Mouse (Mus musculus) intestine, embryonic 15.5 days (tissue): ENCODE results near the gene Zfp932. TPM values are rescaled to one million over a fixed set of nuclear protein-coding genes. Genes with fewer than 3 reads are reported as not detected.
"Not testable (repeated sequence)": the region's sequence is repeated elsewhere in the genome, so short reads cannot be mapped to it uniquely, and the experiment has no call there.

Experiments
- ATAC-seq: fragments of 200-750 bp; cut with Nextera tagmentation; 2 replicates; pipeline ENCODE4 v1.8.0; 2017; ENCODE audit warnings: moderate TSS enrichment, moderate library complexity
- H3K27ac ChIP-seq: fragments of 300-500 bp; sonication (generic); 2 replicates; pipeline ENCODE4 v1.5.1; 2015; ENCODE audit warnings: mild to moderate bottlenecking, inconsistent platforms
- H3K27me3 ChIP-seq: fragments of 300-500 bp; sonication (generic); replicated peaks from 2 replicates; pipeline ENCODE4 v1.6.1; 2015; ENCODE audit warnings: inconsistent platforms
- H3K36me3 ChIP-seq: fragments of 300-500 bp; sonication (generic); 2 replicates; pipeline ENCODE4 v1.6.1; 2015; ENCODE audit warnings: inconsistent platforms
- H3K4me1 ChIP-seq: fragments of 300-500 bp; sonication (generic); replicated peaks from 2 replicates; pipeline ENCODE4 v1.6.1; 2015; ENCODE audit warnings: inconsistent platforms
- H3K4me2 ChIP-seq: fragments of 300-500 bp; sonication (generic); replicated peaks from 2 replicates; pipeline ENCODE4 v1.6.1; 2015; ENCODE audit warnings: mild to moderate bottlenecking, inconsistent platforms
- H3K4me3 ChIP-seq: fragments of 300-500 bp; sonication (generic); replicated peaks from 2 replicates; pipeline ENCODE4 v1.5.1; 2015; ENCODE audit warnings: inconsistent platforms
- H3K9ac ChIP-seq: fragments of 300-500 bp; sonication (generic); 2 replicates; pipeline ENCODE4 v1.6.1; 2015; ENCODE audit warnings: inconsistent platforms
- H3K9me3 ChIP-seq: fragments of 300-500 bp; sonication (generic); 2 replicates; pipeline ENCODE4 v1.6.1; 2016; ENCODE audit warnings: inconsistent platforms
- WGBS: fragments of 180-500 bp; shearing (Covaris S2); methylation state at CpG from one replicate; pipeline ENCODE4 v1.1.7; 2015; 5-methylcytosine and 5-hydroxymethylcytosine counted together
- polyA plus RNA-seq: library from polyadenylated mRNA; unstranded; fragments of >200 nt; fragmentation: Nextera tagmentation; extraction: Ambion mirVana; gene quantifications from 2 replicates; pipeline ENCODE4 v1.2.1, GENCODE M21; 2015

Gene Zfp932
- 14.3 and 17.2 TPM in 2 replicates for polyA plus RNA-seq

DNA sequence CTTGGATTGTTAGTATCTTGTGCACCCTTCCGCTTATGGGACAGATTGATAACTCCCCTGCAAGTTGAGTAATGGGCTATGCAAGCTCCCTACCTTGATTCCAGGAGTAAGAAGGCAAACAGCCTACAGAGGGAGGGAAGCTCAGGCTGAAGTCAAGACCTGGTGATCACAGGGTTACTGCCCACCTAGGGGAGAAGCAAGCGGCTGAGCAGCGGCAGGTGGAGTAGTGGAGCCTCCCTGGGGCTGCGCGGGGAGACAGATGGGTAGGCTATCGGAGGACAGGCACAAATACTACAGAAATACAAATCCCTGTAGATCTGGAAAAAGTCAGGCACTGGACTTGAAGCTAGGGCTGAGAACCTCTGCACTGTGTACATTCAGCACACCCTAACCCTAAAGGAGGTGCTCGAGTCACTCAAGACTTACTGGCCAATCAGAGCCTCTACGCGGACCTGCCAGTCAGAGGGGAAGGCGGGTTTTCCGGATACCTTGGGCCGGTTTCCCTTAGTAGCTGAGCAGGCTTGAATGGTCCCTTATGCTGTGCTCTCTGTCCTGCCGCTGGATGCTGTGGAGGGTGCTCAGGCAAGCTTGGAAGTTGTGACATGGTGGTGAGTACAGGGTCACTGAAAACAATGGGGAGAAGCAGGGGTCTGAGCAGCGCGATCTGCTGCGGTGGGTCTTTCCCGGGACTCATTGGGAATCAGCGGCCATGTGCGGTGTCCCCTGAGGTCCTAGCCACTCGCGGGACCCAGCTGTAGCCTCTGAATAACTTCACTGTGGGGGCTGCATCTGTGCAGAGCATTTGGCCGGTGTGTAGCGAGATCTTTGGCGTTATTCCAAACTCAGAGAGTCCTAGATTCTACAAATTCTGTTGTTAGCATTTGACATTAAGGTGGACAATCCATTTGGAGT is at the start of gene Zfp932:
Gene Zfp932, plus strand, starts transcription at position 496 of the 912 bp plus-strand sequence.
- WGBS = no CpG with 5 or more reads among the region's 24 CpGs
- not testable (repeated sequence) for H3K4me1 ChIP-seq, H3K9me3 ChIP-seq, H3K4me2 ChIP-seq, H3K9ac ChIP-seq, H3K36me3 ChIP-seq, H3K4me3 ChIP-seq, H3K27me3 ChIP-seq, ATAC-seq, H3K27ac ChIP-seq

DNA sequence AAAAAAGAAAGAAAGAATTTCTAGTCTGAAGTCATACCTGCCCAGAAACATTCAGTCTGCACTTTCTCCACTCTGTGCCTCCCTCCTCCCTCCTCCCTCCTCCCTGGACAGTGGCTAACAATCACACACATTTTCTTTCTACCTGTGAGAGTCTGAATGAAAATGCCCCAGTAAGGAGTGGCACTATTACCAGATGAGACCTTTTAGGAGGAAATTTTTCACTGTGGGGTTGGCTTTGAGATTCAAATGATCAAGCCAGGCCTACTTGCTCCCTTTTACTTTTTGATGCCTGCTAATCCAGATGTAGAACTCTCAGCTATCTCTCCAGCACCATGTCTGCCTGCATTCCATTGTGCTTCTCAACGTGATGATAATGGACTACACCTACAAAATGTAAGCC is 46.0 kb upstream of the Zfp932 start:
- no peaks in the 10 kb centered on the region for H3K9me3 ChIP-seq
- whole genome bisulfite sequencing = no CpG with 5 or more reads among the region's 1 CpGs
- H3K4me1 ChIP-seq = no peaks in the 10 kb centered on the region
- H3K27ac ChIP-seq = no peak overlapping the region
- H3K27me3 ChIP-seq = no peaks in the 10 kb centered on the region
- no peak for ATAC-seq
- H3K4me3 ChIP-seq = no peak overlapping the region
- H3K36me3 ChIP-seq = no peaks in the 10 kb centered on the region
- H3K4me2 ChIP-seq = no peak overlapping the region
- H3K9ac ChIP-seq = no peak overlapping the region

DNA sequence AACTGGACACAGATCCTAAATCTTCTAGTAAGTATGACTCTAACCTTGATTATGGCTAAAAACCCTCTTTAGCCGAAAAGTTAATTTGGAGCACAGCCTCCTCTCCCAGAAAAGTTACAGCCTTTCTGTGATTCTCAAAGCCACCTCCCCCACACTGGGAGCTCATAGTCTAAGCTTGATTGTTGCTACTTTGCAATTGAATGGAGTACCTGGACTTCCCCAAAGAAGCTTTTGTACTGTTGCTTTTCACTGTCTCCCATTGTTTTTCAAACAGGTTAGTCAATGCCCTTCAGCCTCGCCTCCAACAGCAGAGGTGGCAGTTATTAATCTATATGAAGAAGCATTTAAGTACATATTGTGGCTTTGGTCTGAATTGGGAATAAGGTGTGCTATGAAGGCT is 15.6 kb upstream of the Zfp932 start:
- H3K9ac ChIP-seq, H3K4me2 ChIP-seq, H3K27ac ChIP-seq, H3K36me3 ChIP-seq, H3K4me3 ChIP-seq, H3K27me3 ChIP-seq, H3K9me3 ChIP-seq, ATAC-seq, H3K4me1 ChIP-seq: not testable (repeated sequence)
- no CpG with 5 or more reads among the region's 2 CpGs for WGBS

- not testable (repeated sequence) for H3K4me3 ChIP-seq, H3K9me3 ChIP-seq, H3K9ac ChIP-seq, H3K4me1 ChIP-seq, H3K4me2 ChIP-seq, H3K27ac ChIP-seq, H3K27me3 ChIP-seq, H3K36me3 ChIP-seq, ATAC-seq
- no CpG with 5 or more reads among the region's 10 CpGs for whole genome bisulfite sequencing
These were observed 860 bp upstream of the Zfp932 start for GRCm38 (mm10) chr5:109995461-109995860.

DNA sequence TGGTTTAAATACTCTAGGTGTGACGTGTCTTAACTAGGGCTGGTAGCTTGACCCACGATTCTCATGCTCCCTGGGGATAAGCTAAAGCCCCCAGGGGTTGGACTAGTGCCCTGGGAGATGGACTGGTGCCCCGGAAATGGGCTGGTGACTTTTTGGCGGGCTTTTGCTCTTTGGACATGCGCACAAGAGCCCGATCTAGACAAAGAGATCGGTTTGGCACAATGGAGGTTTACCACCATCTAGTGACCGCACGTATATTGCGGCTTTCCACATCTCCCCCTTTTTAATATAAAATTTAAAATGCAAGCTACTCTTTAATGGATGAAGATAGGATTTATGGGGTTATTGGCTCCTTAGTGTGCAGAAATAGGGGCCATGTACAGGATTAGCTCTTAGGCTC is 19.5 kb downstream of the Zfp932 start:
- WGBS = 91% methylated on average over 10 of the region's 10 CpGs
- H3K36me3 ChIP-seq, H3K27ac ChIP-seq, H3K4me1 ChIP-seq, H3K4me3 ChIP-seq, H3K4me2 ChIP-seq, ATAC-seq, H3K27me3 ChIP-seq, H3K9ac ChIP-seq, H3K9me3 ChIP-seq: not testable (repeated sequence)

DNA sequence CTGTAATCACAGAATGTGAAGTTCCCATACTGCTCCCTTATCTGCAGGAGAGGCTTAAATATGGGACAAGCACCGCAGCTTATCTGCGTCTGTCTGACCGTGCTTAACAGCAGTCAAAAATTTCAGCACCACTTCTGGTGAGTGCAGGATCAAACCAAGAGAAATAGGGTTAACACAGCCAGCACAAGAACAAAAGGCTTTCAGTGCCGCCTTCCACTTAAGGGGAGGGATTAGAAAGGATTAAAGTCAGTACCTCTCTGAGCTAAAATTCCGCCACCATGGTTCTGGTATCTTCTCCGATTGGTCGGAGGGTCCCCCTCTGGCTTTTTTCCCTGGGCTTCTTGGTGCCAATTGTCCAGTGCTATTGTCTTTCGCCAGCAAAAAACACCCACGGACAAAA is 27.0 kb downstream of the Zfp932 start:
- Histone ChIP-seq H3K4me1 (no peaks in the 10 kb centered on the region), H3K27me3 (no peaks in the 10 kb centered on the region), H3K4me2 (peak overlapping the region; percentile 38), H3K36me3 (no peaks in the 10 kb centered on the region), H3K4me3 (no peak overlapping the region), H3K27ac (no peak overlapping the region), H3K9ac (no peak overlapping the region), H3K9me3 (no peaks in the 10 kb centered on the region)
- peak; percentile 47 for ATAC-seq
- WGBS = 50% methylated on average over 9 of the region's 9 CpGs

- H3K9ac ChIP-seq, H3K36me3 ChIP-seq, H3K4me1 ChIP-seq, H3K9me3 ChIP-seq, H3K4me3 ChIP-seq, H3K27me3 ChIP-seq, H3K27ac ChIP-seq: not testable (repeated sequence)
- WGBS = 48% methylated on average over 8 of the region's 8 CpGs
- peak overlapping the region; percentile 38 for H3K4me2 ChIP-seq
- ATAC-seq = peak; percentile 86
These were observed 27.5 kb downstream of the Zfp932 start for GRCm38 (mm10) chr5:110023694-110024427.

GRCm38 (mm10) chr5:110057637-110058408 is 61.5 kb downstream of the Zfp932 start:
- H3K4me3 ChIP-seq = peak overlapping the region; percentile 61
- peak overlapping the region; percentile 67 for H3K9ac ChIP-seq
- H3K36me3 ChIP-seq = no peaks in the 10 kb centered on the region
- peak; percentile 100 for ATAC-seq
- H3K4me1 ChIP-seq = no peaks in the 10 kb centered on the region
- WGBS = under 1% methylated on average over 19 of the region's 19 CpGs
- H3K4me2 ChIP-seq = peak overlapping the region; percentile 61
- H3K27ac ChIP-seq = peak overlapping the region; percentile 77; the same call in 1 of the 2 replicates
- no peaks in the 10 kb centered on the region for H3K27me3 ChIP-seq
- no peaks in the 10 kb centered on the region for H3K9me3 ChIP-seq

Other genes with a start within 250 kb of the Zfp932 start
- 11.1 and 13.2 TPM in 2 replicates for gene 4930522L14Rik, start 244.6 kb upstream of the Zfp932 start, polyA plus RNA-seq
- 0.44 and 0.60 TPM in 2 replicates for gene Gm15446, start 73.1 kb upstream of the Zfp932 start, polyA plus RNA-seq
- gene Gm17655, start 76.0 kb downstream of the Zfp932 start, polyA plus RNA-seq = 2.2 and 2.3 TPM in 2 replicates
- 1.7 and 1.8 TPM in 2 replicates for gene Gm35315, start 97.9 kb downstream of the Zfp932 start, polyA plus RNA-seq
- 0.89 and 0.92 TPM in 2 replicates for gene Plcxd1, start 103.4 kb downstream of the Zfp932 start, polyA plus RNA-seq
- 29.4 and 30.2 TPM in 2 replicates for gene Gtpbp6, start 111.7 kb downstream of the Zfp932 start, polyA plus RNA-seq
- 3.9 and 4.0 TPM in 2 replicates for gene Zfp605, start 113.6 kb downstream of the Zfp932 start, polyA plus RNA-seq
- 32.7 and 34.5 TPM in 2 replicates for gene Chfr, start 139.3 kb downstream of the Zfp932 start, polyA plus RNA-seq
- gene Golga3, start 180.2 kb downstream of the Zfp932 start, polyA plus RNA-seq = 16.1 and 17.1 TPM in 2 replicates
- 21.3 and 24.7 TPM in 2 replicates for gene Ankle2, start 234.5 kb downstream of the Zfp932 start, polyA plus RNA-seq